21 mouse cellular contexts compared by ENCODE assay signal in genomic region chr15:102110271-102110670, GRCm38 (mm10). TPM values are rescaled to one million over a fixed set of nuclear protein-coding genes. Genes with fewer than 3 reads are reported as not detected.
"Had no signal": no experiment of that assay in that cellular context is flagged by ENCODE, and none has a peak within 500 bp of the region (broad histone marks: within the 10 kb centered on the region; RNA-seq: fewer than 3 reads in every experiment).

No protein-coding gene starts in this region.

- ATAC-seq: liver, postnatal 0 days had no signal

- DNase-seq: kidney, postnatal 14 days; kidney, postnatal 4 days; left cerebral cortex, postnatal 4 days; liver, postnatal 0 days; lung, postnatal 10 days; lung, postnatal 4 days; midbrain, embryonic 14.5 days; thymus, adult 18-20 months; thymus, postnatal 36 days had no signal

- H3K4me2 ChIP-seq: limb, embryonic 12.5 days; limb, embryonic 15.5 days; liver, embryonic 11.5 days; lung, embryonic 15.5 days; midbrain, embryonic 11.5 days had no signal

- H3K9me3 ChIP-seq: limb, embryonic 12.5 days; limb, embryonic 15.5 days; lung, embryonic 15.5 days had no signal

- H3K4me3 ChIP-seq: limb, embryonic 12.5 days; limb, embryonic 15.5 days; lung, embryonic 15.5 days had no signal

- H3K9ac ChIP-seq: limb, embryonic 12.5 days; limb, embryonic 15.5 days; liver, embryonic 14.5 days; liver, postnatal 0 days; lung, embryonic 15.5 days had no signal

- H3K27me3 ChIP-seq: limb, embryonic 15.5 days; lung, embryonic 15.5 days had no signal

- H3K27ac ChIP-seq: limb, embryonic 12.5 days; limb, embryonic 15.5 days; liver, embryonic 14.5 days; lung, embryonic 15.5 days had no signal

RNA-seq across cellular contexts. Expression of gene Tns2, which starts 10.1 kb away (rescaled TPM):
- total RNA-seq: megakaryocyte progenitor cell, adult 5-6 weeks; megakaryocyte-erythroid progenitor cell, adult 5-6 weeks had no signal

RNA-seq across cellular contexts. Expression of gene Igfbp6, which starts 33.9 kb away (rescaled TPM):
- total RNA-seq: megakaryocyte progenitor cell, adult 5-6 weeks; megakaryocyte-erythroid progenitor cell, adult 5-6 weeks had no signal

RNA-seq across cellular contexts. Expression of gene Soat2, which starts 40.1 kb away (rescaled TPM):
- total RNA-seq: layer of hippocampus, postnatal 14 days; left cerebral cortex, postnatal 14 days; left cerebral cortex, postnatal 4 days; midbrain, postnatal 0 days had no signal
- polyA plus RNA-seq: limb, embryonic 12.5 days; midbrain, embryonic 11.5 days; midbrain, embryonic 14.5 days; neural tube, embryonic 14.5 days had no signal
